Mouse (Mus musculus): ENCODE results near the gene Larp4b.

GRCm38 (mm10) chr13:9187156-9187555 is 93.5 kb downstream of the Larp4b start:
- TF ChIP-seq CTCF (IDR thresholded peaks at IDR 0.05; ENCODE audit: control insufficient read depth, insufficient read depth, low read length) (no peak), POLR2A (IDR thresholded peaks at IDR 0.05; ENCODE audit: borderline replicate concordance, control insufficient read depth, low read depth, low read length) (no peak)
